Mouse (Mus musculus) inflammation-experienced regulatory T-cells, adult 6 months (primary cell): ENCODE data around the gene Pex3. TPM values are rescaled to one million over a fixed set of nuclear protein-coding genes. Genes with fewer than 3 reads are reported as not detected.
"Not testable (repeated sequence)": the region's sequence is repeated elsewhere in the genome, so short reads cannot be mapped to it uniquely, and the experiment has no call there.

Experiments
- ATAC-seq: one replicate; pipeline ENCODE4 v1.8.0; 2017
- polyA plus RNA-seq, 3 experiments: library from polyadenylated mRNA; unstranded; fragments of 100-300 nt; shearing (Covaris generic); gene quantifications; one replicate each; pipeline ENCODE4 v1.2.1; 2017

Pex3 gene
- polyA plus RNA-seq, 3 experiments from 2014 or later, result 27.1 to 37.3 (median 32.1) TPM

DNA sequence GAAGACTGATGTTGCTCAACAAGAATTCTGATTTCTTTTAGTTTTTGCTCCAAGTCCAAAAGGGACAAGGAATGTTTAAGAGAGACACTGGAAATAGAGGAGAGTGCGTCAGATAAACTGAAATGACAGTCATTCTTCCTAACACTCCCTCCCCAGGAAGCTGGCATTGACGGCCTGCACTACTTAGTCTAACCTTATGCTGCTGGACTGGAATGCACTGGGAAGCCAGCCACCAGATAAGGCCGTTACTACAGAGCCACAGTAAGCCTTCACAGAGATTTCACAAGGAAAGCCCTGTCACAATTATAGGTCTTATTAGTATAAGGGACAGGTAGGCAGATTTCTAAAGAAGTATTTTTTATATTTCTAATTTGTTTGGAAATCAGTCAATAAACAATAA is 18.2 kb downstream of the Pex3 start:
- no peak for ATAC-seq

DNA sequence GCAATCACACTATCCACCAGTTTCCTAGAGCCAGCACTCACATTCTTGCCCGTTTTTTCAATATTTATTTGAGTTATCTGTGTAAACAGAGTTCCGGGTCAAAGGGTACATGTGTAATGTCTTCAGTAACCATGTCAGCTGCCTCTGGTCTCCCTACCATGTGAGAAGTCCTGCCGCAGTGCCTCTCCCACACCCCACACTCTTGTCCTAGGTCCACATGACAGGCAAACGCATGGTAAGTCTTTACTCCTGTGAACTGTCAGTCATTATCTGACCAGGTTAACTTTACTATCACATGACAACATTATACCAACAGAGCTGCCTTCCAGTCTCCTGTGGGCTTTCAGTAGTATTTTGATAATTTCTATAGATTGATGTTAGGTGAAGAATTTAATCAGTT is 24.8 kb downstream of the Pex3 start:
- ATAC-seq, result no peak

DNA sequence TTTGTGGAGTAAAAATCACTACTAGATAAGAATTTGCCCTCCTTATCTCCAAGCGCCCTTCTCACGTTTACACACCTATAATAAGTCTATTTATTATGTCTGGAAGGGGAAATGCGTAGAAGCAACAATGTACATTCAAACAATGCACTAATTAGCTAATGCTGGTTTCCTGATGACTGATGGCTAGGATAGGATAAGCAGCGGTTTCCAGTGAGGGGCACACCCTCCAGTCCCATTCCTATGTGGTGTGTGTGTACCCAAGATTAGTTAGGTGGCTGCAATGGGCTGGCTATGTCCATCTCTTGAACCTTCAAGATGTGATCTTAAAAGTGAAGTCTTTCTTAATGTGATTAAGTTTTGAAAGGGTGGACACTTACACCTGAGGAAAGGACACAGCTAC is 31.1 kb downstream of the Pex3 start:
- no peak for ATAC-seq

DNA sequence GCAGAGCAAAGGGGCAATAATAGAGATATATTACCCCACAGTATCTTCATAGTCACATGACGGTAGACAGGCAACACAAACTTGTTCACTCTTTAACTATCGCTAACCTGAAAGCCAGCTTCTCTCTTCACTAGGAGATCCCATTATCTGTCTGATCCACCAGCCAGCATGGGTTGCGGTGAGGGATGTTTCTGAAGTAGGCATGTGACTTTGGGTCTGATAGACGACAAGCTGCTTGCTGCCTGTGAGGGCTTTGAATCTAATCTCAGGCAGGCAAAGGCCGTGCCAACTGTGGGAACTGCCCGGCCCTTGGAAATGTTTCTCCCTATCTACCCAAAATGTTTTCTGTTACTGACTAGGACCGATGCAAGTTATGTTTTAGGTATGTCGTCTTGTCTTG is 50.6 kb downstream of the Pex3 start:
- no peak for ATAC-seq

DNA sequence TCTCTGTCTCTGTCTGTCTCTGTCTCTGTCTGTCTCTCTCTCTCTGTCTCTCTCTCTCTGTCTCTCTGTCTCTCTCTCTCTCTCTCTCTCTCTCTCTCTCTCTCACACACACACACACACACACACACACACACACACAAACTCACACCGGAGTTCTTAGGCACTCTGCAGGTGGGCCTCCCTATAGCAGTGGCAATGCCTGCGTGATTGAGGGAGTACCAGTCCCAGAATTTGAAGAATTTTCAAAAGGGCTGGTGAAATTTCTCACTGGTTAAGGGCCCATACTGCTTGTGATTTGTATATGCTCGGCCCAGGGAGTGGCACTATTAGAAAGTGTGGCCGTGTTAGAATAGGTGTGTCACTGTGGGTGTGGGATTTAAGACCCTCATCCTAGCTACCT is 51.4 kb downstream of the Pex3 start:
- ATAC-seq, result not testable (repeated sequence)

DNA sequence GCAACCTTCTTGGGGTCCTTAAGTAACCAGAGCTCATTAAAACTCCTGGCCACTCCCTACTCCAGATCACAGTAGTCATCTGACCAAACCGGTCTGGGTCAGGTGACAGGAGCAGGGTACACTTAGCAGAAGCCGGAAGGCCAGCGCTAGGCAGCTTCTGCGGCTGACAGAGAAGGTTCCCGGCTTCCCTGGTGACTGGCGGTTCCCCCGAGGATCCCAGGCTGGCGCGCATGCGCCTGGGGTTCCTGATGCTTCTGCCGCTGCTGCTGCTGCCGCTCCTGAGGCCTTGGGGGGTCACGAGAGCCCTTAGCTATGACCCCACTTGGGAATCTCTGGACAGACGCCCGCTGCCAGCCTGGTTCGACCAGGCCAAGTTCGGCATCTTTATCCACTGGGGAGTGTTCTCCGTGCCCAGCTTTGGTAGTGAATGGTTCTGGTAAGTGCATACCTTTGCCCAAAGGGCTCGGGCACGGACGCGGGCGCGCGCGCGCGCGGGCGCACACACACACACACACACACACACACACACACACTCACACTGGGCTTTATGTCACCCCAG is 51.9 kb downstream of the Pex3 start:
- ATAC-seq, result peak; percentile 96

DNA sequence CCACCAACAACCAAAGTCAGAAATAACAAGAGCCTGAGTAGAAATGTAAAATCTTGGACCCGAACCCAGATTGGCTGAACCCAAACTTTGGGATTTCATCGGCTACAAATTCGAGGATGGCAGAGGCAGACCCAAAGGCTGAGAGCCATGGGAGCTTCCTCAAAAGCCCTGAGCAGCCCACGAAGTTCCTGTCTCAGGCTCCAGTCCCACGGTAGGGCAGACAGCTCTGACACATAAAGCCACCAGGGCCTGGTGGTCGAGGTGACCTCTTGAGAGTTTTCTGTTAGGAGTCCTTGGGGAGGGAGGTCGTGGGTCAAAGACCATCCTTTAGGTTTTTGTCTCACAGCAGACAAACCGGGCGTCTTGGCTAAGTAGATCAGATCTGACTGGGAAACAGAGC is 52.5 kb downstream of the Pex3 start:
- peak; percentile 5 for ATAC-seq

DNA sequence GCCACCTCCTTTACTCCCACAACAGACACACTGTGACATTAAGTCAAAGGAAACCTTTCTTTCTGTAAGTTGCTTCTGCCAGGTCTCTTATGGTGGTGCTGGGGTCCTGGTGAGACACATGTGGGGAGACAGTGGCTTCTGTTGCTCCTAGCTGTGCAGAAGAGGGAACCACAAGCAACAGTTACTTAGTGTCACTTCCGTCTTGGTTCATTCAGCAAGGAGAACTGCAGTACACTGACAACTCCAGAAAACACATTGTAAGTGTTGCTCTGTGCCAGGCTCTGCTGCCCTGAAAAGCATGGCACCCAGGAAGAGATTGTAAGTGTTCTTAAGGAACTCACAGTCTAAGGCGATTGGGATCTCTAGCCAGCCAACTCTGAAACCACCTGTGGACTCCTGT is 53.6 kb downstream of the Pex3 start, which contains the start of gene Fuca2:
Gene Fuca2 (plus strand): TSS at position 210 of the 400 bp plus-strand sequence.
- ATAC-seq, result no peak

DNA sequence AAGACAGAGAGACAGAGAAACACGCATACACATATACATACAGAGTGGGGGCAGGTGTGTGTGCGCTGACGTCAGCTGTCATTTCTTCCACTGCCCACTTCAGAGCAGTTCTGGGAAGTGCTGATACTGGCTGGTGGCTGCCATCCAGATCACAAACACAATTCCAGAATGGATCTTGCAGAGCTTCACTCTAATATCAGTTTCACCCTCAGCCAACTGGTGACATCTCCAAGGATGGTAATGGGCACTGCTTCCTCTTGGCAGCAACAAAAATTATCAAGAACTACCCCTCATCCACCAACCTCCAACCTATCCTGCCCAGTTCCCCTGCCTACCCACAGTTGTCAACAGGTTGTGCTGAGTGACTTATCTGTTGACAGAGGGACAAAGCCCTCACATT is 56.6 kb downstream of the Pex3 start:
- no peak for ATAC-seq

DNA sequence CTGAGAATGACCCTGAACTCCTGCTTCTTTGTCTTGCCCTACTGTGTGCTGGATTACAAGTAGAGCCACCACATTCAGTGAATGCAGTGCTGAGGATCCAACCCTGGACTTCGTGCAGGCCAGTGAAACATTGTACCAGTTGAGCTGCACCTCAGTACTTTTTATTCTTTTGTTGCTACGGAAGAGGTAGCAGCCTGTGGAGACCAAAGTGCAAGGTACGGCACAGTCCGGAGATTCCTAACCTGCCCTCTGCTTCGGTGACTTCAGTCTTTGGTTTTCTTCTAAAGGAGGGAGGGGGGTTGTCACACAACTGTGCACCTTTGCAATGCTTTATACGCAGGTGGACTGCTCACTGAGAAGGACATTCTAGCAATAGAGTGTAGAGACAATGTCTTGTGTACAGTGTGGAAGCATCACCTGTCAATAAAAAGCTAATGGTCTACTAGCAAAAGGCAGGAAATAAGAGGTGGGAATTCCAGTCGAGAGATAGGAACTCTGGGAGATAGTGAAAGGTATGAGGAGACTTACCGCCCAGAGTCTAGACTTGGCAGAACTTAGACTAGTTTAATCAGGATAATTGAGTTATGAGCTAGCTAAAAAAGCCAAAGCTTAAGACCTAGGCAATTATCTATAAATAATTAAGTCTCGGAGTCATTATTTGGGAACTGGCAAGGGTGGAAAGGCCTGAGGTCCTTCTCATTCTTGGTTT is 58.8 kb downstream of the Pex3 start:
- no peak for ATAC-seq

DNA sequence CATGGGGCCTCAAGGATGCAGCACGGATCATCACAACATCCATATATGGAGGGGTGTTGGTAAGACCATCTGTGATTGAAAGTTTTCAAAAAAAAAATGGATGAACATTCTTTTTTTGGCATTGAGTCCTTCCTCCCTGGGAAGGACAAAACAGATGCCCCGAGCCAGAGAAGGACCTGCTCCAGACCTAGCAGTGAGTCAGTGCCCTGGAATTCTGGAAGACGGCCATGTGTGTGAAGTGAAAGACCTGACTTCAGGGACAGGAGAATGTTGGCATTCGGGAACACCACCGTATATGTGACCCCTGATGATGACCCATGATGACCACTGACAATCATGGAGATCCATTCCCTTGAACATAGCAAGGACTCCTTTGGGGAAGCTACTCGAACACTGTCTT is 63.3 kb downstream of the Pex3 start:
- ATAC-seq, result no peak

DNA sequence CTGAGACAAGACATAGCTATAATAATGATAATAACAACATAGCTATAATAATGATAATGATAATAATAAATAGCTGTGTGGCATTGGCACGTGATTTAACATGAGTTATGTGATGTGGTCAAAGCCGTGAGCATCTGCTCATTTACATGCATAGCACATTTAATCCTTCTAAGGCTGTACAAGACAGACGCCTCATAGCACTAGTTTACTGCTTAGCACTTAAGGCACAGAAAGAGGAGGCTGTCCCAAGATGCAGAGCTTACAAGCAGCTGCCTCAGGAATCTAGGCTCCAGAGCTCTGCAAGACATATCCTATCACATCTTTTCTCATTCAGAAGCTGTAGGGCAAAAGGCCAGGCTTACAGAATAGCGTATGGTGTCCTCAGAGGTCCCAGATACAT is 67.0 kb downstream of the Pex3 start:
- no peak for ATAC-seq

DNA sequence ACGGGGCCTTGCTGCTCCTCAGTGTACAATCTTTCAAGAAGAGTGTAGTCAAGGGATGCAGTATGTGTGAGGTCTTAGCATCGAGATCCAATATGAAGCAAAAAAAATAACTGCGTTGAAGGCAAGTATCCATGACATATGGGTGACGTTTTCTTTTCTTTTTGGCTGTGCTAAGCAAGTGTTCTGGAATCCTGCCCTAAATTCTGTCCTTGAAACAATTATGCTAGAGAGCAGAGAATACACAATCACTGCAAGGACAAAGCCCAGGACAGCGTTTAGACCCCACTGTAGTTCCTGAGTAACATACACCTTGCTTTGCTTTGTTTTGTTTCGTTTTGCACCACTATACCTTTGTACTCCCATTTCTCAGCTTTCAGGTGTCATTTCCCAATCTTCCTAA is 73.6 kb downstream of the Pex3 start:
- no peak for ATAC-seq

DNA sequence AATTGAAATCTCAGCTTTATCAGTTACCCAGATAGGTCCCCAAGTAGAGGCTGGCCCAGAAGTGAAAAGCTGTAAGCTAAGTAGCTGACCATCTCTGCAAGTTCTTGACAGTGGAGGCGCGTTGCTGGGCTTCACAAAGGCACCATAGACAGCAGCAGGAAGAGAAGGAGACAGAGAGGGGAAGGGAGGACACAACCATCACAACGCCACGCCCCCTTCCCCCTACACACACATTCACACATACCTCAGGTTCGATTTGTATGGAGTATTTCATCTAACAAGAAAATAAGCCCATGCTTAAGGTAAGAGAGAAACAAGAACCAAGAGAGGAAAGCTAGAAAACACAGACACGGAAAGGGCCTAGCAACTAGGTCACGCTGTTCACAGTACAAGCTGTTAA is 77.8 kb downstream of the Pex3 start:
- peak; percentile 18 for ATAC-seq

DNA sequence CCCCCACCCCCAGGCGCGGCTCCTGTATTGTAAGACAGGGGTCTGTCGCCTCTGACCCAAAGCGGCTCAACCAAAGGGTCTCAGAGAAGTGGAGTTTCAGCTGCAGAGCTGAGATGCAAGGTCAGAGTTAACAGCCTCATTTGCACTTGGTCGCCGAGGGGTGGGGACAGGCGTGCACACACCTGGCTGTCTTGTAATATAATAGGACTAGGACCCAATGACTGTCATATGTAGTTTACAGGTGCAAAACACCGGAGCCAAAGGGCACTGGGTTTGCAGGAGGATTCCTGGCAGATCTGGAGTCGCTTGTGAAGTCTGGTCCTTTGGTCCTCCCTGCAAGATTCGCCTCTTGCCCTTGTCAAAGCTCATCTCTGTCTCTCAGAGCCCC is 78.4 kb downstream of the Pex3 start:
- peak; percentile 26 for ATAC-seq

Other genes with a start within 250 kb of the Pex3 start
- gene Phactr2, start 78.7 kb downstream of the Pex3 start, polyA plus RNA-seq, result 1 to 10 TPM; 3.6 to 4.7 (median 3.9) TPM
- gene Fuca2, start 53.6 kb downstream of the Pex3 start, polyA plus RNA-seq, result 10 to 100 TPM; 42.3 to 70.1 (median 59.4) TPM
- gene Adat2, start 248 bp downstream of the Pex3 start, polyA plus RNA-seq, result 1 to 10 TPM; 3.7 to 4.5 (median 4.4) TPM